Mouse (Mus musculus) small intestine, adult 10 weeks (tissue): ENCODE data around the gene Pja2. TPM values are rescaled to one million over a fixed set of nuclear protein-coding genes. Genes with fewer than 3 reads are reported as not detected.

Experiments
- polyA plus RNA-seq: library from polyadenylated mRNA; stranded (reverse); fragments of 350-450 nt; fragmentation: Illumina TruSeq; extraction: RNeasy Lipid Tissue Mini Kit (QIAGEN cat#74804); gene quantifications from one replicate; pipeline ENCODE4 v1.2.3, GENCODE M21; 2014; ENCODE audit warnings: low replicate concordance

Gene Pja2
- polyA plus RNA-seq = 66.4 TPM

DNA sequence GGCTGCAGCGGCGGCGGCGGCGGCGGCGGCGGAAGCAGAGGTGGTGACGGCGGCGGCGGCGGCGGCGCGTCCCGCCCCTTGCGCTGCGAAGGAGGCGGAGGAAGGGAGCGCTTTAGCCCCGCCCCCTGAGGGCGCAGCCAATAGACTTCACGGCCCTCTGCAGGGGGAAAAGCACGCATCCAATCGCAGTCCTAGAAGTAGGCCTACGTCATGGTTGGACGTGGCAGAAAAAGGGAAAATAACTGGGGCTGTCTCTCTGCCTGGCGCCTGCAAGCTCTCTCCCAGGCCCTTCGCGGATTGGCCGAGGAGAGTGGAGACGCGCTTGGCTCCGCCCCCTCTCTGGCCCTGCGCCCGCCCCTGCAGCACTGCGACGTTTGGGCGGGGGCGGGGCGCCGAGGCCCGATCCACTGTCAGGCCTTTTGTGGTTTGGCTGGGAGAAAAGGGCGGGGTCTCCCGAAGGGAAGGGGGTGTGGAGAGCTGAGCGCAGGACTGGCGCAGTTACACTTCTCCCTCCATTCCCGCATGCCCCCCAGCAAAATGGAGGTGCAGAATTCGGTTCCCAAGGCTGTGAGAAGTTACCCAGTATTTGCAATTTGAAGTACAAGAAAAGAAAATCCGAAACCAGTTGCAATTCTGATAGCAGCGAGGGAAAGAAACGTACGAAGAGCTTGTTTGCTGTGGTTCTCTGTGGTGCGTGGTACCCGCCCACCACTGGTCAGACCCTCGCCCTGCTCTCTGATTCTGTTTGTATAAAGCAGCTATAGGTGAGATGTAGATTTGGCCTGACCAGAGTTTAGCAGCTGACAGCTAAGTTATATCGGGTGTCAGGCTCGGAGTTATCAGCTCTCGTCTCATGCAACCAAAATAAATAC lies at the start of gene Pja2:
Gene Pja2 (minus strand): TSS at position 19 of the 872 bp plus-strand sequence.

